Mouse (Mus musculus): ENCODE measurements around the gene Il1r1. TPM values are rescaled to one million over a fixed set of nuclear protein-coding genes. Genes with fewer than 3 reads are reported as not detected.
A peak's percentile ranks its signal among the peaks of the same experiment; 100 is the strongest.

The Il1r1 gene
- total RNA-seq, 2 experiments from 2014 or later, result 2.0 to 2.8 TPM

DNA sequence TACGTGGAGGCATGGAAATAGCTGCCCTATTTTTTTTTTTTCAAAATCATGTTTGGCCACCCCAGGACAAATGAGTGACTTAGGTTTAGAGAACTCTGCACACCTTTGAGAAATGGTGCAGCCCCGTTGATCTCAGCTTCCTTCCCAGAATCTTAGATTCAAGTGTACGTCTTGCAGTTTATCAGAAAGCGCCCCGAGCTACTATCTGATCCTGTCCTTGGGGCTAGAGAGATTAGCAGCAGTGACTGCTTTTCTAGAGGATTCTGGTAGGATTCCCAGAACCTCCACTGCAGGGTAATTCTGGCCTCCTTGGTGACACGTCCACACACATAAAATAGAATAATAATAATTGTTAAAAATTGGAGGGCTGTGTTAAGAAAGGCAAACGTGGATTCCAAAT, 136.1 kb downstream of the Il1r1 start:
- no peak for DNase-seq (ENCODE audit: low spot score in 2 of 2)

DNA sequence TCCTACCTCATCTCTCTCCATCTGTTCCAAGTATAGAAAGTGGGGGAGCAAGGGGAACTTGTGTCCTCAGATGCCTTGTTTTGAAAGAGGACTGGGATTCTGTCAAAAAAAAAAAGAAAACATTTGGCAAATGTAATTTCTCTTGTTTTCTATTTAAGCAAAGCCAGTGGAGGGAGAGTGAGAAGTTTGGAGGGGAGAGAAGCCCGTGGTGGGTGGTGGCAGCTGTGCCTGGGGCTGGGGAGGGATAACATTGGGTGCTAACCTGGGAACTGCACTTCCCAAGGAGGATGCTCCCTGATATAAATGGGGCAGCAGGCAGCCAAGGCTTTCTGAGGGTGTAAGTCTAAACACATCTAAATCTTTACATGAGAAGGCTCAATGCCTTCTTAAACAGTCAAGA, 136.7 kb downstream of the Il1r1 start:
- DNase-seq (ENCODE audit: low spot score in 2 of 2), result peak in 1 of 2 experiments; percentile 31

DNA sequence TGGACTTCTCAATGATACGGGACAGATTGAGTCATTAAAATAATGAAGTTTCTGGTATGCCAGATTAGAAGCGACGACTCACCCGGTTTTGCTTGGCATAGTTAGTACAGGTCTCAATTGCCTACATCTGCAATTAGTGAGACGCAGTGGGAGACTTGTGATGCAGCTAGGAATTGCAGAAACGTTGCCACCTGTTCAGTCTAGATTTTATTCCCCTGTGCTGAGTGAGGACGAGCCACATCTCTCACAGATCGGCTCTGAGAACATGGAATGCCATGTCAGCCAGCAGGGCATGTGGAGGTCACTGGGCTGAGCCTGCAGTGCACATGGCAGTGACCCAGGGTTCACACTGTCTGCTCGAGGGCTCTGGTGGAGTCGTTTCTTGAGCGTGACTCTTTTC, 137.9 kb downstream of the Il1r1 start:
- no peak for DNase-seq (ENCODE audit: low spot score in 2 of 2)

Other genes starting within 250 kb of the Il1r1 start
- under 1 TPM in 1 of 2 experiments, not detected in 1; 0.46 TPM for gene Il1r2, start 151.0 kb upstream of the Il1r1 start, total RNA-seq (2021)
- gene Il1rl2, start 99.5 kb downstream of the Il1r1 start, total RNA-seq (2021), result 1 to 10 TPM; 1.2 to 1.5 TPM
- gene Il1rl1, start 204.5 kb downstream of the Il1r1 start, total RNA-seq (2021), result under 1 TPM in 1 of 2 experiments, not detected in 1; 0.09 TPM
- not detected for gene Il18r1, start 240.5 kb downstream of the Il1r1 start, total RNA-seq (2021)